Mouse (Mus musculus) lung, postnatal 4 days (tissue): ENCODE measurements around the gene Pknox2.
A peak's percentile ranks its signal among the peaks of the same experiment; 100 is the strongest.

Source experiments
- DNase-seq, 2 experiments: peaks; one replicate each; pipeline ENCODE4 v3.0.0; 2021

Gene Pknox2

DNA sequence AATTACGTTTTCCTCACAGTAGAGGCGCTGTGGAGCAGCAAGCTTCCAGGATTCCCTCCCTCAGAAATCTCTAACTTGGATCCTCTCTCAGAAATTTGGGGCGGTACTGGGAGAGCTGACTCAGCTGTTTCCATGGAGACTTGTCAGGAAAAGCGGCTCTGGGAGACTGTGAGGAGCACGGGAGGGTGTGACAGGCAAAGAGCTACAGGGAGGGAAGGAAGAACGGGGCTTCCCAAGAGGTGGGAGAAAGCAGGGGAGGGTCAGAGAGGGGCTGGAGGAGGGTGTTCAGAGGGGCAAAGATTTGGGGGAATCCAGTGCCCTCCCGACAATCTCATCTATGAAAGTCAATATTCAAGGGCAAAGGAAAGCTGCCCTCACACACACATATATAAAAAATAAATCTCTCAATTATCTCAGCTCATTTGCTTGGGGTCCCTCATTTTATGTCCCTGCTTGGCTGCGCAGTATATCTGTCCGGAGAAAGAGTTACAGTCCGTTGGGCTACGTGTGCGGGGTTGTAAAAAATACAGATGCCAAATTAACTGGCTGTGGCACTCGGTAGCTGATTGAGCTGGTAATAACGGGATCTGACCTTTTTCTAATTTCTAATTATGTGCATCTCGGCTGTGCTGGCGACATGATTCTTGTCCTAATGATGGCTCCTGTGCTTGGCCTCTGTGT is 213.3 kb downstream of the Pknox2 start:
- peak; percentile 71 to 74 for DNase-seq

DNA sequence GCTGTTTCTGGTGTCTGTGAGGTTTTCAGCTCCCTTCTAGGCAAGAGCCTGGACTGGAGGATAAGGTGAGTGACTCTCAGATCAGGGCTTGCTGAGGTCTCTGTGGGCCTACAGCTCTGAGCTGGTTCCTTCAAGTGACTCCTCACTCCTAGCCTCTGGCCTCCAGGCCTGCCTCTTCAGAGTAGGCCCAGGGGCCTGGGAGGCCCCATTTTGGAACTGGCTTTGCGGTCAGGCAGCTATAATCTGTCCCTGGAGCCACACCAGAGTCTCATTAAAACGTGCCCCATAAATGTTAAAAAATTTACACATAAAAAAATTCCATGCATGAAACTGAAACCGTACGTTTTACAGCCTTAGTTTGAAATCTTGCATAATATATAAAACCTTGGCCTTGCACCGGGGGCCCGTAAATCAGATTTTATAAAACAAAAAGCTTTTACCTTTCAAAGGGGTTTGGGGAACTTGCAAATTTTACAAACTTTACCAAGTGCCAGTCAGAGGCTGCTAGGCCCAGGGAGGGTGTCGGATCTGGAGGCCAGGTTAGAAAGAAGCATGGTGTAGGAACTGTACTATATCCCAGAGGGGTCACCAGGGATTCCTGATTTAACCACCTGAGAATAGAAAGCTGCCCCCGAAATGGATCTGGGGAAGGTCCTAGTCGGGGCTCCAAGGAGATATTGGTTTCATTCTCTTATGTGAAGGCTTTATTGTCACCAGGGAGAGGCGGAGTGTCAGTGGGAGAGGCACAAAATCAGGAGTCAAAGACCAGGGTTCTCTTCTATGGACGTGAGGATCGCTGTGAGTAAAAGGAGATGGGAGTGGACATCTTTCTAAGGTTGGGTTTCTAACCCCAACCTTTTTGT is 214.0 kb downstream of the Pknox2 start:
- DNase-seq = no peak

DNA sequence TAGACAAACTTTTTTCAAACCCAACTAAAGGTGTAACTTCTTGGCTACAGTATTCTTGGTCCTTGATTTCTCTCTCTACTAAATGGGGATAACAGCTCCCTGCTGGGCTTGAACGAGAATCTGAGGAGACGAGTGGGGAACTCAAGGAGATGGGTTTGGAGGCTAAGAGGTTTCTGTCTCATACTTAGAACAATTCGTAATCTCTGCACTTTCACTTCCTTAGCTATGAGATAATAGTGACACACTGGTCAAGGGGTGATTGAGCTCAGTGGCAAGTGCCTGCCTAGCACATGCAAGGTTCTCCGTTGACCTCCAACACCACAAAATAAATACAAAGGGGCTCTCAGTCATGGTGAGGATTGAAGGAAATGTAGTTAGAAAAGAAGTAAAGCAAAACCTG is 215.6 kb downstream of the Pknox2 start:
- no peak for DNase-seq

DNA sequence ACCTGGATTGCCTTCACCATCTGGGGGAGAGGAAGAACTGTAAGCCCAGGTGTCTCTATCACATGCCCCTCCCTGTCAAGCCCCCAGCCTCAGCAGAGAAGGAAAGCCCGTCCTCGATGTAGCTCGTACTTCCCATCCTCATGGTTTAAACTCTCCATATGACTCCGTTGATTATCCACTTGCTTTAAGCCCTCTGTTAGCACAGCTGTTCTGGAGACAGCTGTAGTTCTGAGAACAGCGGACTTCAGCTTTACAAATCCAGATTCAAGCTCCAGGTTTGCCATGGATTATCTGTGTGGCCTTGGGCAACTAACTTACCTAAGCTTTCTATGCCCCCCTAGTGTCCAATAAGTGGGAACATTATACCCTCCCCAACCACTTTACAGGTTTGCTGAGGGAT is 223.5 kb downstream of the Pknox2 start:
- DNase-seq = no peak

DNA sequence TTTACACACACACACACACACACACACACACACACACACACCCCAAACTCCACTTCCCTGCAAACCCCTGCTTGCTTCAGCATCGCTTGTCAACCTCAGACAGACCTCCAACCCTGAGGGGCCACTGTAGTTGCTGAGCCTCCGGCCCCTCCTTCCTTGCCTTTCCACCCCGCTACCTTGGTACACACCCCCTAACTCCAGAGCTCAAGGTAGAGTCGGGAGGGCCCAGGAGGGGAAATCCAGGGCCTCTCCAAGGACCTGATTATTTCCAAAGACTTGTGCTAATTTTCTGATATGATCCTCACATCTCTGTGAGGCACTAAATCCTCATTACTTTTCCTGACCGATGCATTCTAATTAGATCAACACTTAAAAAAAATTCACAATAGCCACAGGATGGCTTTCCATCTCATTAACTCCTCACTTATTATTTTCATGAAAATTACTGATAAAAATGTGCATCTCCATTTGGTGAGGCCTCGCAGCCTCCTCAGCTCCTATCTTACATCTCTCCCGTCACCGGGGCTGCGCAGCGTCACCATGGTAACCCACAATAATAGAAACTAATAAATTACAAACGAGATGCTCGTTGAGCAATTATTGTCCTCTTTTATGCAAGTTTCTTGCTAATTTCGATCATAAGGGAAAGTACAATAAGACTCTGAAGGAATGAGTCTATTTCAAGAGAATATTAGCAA is 225.3 kb downstream of the Pknox2 start:
- DNase-seq = no peak

DNA sequence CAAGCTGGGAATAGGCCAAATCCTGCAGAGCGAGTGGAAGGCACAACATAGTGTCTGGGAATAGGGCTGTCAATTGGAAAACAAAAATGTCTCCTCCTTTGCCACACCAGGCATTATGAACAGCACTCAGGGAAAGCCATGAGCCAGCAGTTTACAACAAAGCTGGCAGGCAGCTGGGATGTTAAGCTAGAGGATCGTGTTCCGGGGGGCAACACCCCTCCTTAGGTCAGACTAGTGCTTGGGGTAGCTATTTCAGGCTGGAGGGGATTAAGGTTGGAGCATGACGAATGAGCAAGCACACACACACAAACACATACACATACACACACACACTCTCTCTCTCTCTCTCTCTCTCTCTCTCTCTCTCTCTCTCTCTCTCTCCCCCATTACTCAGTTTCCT is 227.7 kb downstream of the Pknox2 start:
- peak in 1 of 2 experiments; percentile 41 for DNase-seq

DNA sequence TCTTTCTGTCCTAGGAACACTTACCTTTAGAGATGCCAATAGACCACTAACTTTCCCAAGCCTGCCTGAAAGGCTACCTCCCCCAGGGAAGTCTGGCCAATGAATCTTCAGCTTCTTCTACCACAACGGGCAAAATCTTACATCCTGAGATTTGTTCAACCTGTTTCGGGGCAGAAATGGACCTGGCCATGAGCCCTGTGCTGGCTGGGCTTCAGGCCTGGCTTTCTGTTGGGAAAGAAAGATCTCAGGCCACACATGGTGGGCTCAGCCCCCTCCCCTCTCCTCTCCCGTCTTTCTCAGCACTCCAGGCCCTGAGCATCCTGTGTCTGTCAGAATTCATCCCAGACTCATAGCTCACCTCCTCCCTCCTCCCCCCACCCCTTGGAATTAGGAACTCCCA is 228.6 kb downstream of the Pknox2 start:
- DNase-seq = no peak

DNA sequence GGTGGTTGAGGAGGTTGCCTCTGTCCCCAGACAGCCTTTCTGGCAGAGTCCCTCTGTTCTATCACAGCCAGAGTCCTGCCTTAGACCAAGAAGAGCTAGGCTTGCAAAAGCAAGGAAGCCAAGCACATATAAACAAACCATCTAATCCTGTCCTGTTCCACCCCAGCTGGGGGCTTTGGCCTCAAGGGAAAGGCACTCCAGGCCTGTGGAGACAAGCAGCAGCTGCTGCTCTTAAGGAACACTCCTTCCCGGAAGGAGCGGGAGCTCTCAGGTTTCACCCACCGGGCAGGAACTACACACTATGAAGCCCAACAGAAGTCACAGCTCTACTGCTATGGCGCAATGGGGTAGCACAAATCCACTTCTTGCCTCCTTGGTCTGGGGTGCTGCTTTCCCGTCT is 230.3 kb downstream of the Pknox2 start:
- peak; percentile 48 to 89 for DNase-seq

DNA sequence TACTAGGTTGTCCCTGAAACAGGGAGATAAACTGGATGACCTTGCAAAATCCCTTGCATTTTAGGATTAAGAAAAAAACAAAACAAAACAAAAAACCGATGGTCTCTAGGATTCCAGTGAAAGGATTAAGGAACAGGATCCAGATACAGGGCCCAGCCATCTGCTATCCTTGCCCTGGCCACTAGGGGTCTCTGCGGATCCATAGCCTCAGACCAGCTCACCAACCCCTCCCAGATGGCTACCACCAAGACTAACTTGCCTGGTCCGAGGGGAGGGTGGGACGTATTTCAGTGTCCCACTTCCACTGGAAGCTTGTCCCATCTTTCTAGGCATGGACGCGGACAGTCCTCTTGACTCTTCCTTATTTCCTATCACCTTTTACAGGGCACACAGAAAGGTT is 230.8 kb downstream of the Pknox2 start:
- DNase-seq = peak; percentile 83 to 84

DNA sequence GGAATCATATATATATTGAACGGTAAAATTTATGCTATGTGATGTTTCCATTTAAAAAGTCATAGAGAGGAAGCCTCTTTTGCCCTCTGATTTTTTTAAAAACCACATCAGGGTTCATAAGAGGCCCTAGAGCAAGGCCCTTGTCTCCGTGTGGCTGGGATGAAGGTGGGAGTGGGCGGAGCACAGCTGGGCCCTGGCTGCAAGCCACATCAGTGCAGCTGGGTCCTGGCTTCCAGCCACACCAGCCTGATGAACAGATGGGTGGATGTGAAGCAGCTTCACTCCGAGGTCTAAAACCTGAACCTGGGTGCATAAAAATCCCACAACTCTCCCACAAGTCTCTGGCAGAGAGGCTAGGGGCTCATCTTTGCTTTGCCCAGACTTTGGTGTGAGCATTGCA is 241.8 kb downstream of the Pknox2 start:
- peak; percentile 41 to 75 for DNase-seq

DNA sequence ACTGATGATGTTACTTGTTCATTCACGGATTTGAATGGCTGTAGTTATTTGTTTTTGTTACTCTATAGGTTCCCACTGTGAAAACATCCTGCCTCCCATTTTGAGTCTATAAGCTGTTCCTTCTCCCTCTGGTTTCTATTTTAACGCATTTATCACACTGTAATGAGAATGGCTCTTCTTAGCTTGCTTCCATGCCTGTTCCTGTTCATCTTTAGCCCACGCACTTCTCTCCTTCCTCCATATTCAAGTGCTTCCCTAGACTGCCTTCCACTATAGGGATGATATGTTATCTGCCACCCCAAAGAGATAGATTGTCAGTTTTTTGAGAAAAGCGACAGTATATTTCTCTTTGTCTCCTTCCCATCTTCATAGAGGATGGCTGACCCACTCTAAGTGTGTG is 246.7 kb downstream of the Pknox2 start:
- no peak for DNase-seq

DNA sequence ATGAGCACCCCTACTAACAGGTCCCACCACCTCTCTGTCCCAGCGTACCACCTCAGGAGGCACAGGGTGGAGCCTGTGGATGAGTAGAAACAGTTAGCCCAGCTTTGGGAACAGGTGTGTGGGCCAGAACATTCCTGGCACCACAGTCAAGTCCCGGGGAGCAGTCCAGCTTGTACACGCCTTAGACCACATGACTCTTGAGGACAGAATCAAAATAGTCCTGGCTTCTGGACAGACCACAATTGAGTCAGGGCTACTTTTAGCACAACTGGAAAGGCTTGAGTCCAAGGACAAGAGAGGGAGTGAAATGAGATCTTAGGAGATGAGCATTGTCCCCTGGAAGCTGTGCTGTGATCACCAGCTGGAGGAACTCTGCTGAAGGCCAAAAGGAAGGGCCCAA is 248.6 kb downstream of the Pknox2 start:
- no peak for DNase-seq

DNA sequence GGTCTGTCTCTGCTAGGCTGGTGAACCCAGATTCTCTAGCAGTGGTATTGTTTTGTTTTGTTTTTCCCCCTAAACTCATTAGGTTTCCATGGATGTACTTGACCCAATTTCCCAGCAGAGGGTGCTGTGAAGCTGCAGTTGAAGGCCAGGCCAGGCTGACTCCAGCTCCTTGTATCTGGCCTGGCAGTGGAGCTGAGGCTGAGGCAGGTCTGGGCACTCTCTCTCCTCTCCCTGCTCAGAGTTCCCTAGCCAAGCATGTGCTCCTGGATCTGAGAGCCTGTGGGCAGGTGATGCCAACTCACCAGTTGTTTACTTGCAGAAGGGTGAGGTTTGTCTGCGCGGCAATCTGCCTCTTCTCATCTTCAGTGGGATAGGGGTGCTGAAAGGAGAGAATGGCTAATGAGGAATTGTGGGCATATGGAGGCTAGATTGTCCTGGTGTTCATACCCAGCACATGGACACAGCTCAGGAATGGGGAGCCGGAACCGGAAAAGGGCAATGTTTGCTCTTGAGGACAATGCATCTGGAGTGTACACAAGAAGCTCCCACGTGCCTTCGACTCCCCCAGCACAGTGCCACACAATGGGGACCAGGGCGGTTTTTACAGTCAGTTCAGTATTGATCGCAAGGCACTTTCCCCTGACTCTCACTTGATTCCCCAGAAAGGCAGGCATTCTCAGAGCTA is 252.1 kb downstream of the Pknox2 start:
- DNase-seq = peak; percentile 37 to 57

DNA sequence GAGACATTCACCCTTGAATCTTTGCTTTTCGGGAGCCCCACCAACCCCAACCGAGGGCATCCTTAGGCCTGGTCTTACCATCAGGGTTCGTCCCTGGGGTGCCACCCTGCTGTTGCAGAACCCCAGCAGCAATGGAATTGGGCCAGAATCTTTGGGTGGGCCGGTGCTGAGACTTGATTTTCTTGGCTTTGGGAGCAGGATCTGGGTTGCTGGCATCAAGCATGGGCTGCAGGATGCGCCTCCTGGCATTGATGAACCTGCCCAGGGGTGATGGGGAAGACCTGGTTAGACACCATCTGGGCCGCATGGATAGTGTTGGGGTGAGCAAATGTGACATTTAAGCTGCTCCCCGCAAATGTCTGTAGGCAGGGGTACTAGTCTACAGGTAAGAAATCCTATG is 253.0 kb downstream of the Pknox2 start:
- DNase-seq = no peak

DNA sequence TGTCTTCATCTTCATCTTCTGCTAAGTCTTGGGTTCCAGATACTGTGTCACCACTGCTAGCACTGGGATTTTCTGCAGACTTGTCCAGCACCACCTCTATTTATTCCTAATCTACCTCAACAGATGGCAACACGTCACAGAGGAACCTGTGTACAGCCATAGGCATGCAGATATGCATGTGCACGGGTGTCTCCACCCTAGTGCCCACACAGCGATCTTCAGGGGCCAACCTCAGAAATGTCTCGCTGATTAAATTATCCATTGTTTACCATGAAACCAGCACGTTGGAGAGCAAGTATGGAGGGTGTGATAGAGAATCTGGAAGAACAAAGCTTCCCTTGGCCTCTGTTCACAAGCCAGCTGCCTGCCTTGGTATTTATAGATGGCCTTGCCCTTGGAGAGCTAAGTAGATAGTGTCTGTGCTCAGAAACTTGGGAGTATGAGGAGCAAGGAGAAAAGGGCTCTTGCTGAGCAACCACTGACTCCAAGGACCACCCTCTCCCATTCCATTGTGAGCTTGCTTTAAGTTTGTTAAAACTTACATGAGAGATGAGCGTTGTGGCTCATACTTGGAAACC is 253.7 kb downstream of the Pknox2 start:
- DNase-seq = no peak

DNA sequence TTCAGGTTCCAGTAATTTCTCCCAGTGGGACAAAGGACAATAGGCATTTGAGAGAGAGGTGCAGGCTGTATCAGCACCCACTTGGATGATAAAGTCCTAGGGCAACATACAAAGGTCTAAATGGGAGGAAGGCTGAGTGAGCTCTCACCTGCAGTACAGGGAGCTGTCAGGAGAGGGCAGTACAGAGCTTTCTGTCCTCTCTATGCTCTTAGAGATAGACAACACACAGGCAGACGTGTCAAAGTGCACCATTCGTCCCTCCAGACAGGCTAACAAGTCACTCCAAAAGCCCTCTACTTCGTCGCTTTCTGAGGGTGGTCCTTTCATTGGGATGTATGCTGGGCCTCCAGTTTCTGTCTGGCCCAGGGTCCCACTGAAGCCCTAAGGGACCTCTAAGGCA is 256.7 kb downstream of the Pknox2 start:
- peak in 1 of 2 experiments; percentile 43 for DNase-seq

DNA sequence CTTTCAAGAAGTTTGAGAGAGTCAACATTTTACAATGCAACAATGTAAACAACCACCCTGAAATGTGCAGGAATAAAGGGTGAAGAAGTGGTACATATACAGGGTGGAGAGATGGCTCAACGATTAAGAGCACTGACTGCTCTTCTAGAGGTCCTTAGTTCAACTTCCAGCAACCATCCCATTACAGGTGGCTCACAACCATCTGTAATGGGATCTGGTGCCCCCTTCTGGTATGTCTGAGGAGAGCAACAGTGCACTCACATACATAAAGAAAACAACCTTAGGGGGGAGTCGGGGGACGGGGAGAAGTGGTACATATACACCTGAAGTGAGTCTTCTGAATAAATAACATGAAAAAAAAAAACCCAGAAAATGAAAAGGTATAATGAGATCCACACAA is 262.0 kb downstream of the Pknox2 start:
- peak in 1 of 2 experiments; percentile 13 for DNase-seq

DNA sequence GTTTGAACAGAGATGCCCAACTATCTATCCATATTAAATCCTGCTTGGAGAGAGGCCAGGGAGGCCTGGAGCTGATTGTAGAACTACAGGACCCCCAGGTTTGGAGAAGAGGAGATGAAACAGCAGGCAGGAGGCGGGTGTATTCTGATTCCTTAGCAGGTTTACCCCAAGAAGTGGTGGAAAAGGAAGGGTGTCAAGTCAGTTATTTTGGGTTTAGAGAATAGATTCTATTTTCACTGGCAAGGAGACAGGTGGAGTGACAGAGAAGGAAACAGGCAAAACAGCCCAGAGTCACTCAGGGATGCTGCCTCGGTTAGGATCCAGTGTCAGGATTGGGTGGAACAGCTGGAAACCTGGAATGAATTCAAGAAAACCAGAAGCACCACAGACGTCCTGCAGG is 263.6 kb downstream of the Pknox2 start:
- DNase-seq = no peak

DNA sequence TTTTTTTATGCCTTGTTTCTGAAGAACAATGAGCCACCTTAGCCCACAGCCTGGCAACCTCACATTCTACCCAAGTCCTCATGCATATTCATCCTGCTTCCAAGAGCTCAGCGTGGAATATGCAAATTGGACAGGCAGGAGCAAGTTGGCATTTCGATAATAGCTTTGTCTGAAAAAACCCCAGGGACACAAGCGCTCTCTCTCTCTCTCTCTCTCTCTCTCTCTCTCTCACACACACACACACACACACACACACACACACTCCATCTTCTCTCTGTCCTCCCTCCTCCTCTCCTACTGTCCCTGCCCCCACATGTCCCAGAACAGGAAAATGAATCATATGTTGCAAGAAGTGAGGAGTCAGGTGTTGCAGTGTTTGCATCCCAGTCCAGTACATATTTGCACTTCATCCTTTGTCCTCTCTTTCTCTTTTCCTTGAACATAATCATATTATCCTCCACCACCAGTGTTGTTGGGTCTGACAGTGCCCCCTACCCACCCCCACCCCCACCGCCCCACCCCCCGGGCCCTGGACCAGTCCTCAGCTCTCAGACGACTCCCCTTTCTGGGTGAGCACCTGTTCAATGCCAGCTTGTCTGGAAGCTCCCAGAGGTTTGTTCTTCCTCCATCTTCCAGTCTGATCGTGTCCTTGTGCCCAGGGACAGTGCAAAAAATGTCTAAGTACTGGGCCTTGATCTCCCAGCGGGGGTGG is 265.0 kb downstream of the Pknox2 start:
- no peak for DNase-seq

DNA sequence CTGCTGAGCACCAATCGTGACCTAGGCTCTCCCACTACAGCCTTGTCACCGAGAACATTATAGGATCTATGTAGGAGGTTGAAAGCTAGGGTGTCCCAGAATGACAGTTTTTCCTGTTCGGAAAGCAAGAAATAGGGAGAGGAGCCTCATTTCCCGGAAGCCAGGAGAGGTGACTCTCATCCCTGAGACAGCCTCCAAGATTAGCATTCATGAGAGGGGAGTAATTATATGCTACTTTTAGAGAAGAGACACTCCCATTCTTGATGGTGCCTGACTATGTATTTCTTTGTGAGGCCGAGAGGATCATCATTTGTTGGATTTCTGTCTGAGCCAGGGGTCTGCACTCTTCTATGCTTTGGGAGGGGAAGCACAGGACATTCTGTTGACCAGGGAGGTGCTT is 265.6 kb downstream of the Pknox2 start:
- no peak for DNase-seq

DNA sequence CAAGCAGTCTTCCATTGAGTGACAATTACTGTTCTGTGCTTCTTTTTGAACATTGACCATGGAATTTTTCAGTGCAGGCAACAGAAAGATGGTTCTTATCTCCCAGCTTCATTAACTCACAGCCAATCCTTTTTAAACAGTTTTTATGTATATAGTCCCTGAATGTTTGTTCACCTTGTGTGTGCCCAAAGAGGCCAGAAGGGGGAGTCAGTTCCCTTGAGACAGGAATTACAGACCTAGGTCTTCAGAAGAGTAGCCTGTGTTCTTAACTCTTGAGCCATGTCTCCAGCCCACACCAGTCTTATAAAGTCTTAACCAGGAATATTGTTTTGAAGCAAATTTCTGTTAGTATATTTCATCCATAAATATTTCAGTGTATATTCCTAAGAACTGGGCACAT is 270.4 kb downstream of the Pknox2 start:
- DNase-seq = no peak

DNA sequence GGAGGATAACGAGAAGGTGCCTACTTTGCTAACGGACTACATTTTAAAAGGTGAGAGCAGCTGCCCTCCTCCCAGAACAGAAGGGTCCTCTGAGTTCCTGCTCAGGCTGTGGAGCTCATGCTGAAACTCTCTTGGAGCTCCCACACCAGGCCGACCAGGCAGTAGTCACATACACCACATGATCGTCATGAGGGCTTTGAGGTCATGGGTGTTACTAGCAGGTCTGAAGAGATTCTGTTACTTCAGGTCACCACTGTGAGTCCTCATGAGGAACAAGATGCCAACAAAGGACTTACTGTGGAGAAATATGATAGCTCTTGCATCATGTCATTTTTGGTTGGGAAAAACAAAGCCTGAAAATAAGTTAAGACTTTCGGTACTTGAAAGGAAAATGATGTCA is 270.9 kb downstream of the Pknox2 start:
- DNase-seq = no peak
